Mouse (Mus musculus) myocyte (in vitro differentiated cells): ENCODE results near the gene Lrrk1. TPM values are rescaled to one million over a fixed set of nuclear protein-coding genes. Genes with fewer than 3 reads are reported as not detected.

Experiments
- H3K27me3 ChIP-seq: one replicate; pipeline ENCODE4 v1.6.1; 2011; ENCODE audit not compliant: control insufficient read depth, insufficient read depth, insufficient read length
- H3K36me3 ChIP-seq: one replicate; pipeline ENCODE4 v1.6.1; 2011; ENCODE audit not compliant: control insufficient read depth, insufficient read depth
- H3K4me2 ChIP-seq: one replicate; pipeline ENCODE4 v1.6.1; 2011; ENCODE audit warnings: low read depth, control low read depth
- H3K4me3 ChIP-seq: one replicate; pipeline ENCODE4 v1.5.1; 2011; ENCODE audit warnings: mild to moderate bottlenecking, control low read depth, moderate library complexity
- H3K79me2 ChIP-seq: one replicate; pipeline ENCODE4 v1.6.1; 2011; ENCODE audit not compliant: control insufficient read depth, insufficient read depth
- H3ac ChIP-seq: one replicate; pipeline ENCODE4 v1.6.1; 2011; ENCODE audit not compliant: control insufficient read depth, insufficient read length
- CEBPB ChIP-seq: IDR thresholded peaks from 2 replicates; pipeline ENCODE4 v1.6.1; 2011; ENCODE audit warnings: mild to moderate bottlenecking, moderate library complexity; ENCODE audit not compliant: poor library complexity, insufficient read depth, severe bottlenecking
- E2F4 ChIP-seq: IDR thresholded peaks from one replicate; pipeline ENCODE4 v1.6.1; 2011; ENCODE audit warnings: mild to moderate bottlenecking, control low read depth, moderate library complexity; ENCODE audit not compliant: insufficient read depth
- MAX ChIP-seq: IDR thresholded peaks from one replicate; pipeline ENCODE4 v1.6.1; 2011; ENCODE audit warnings: low read depth, mild to moderate bottlenecking, control low read depth
- MYOD1 ChIP-seq, 3 experiments: IDR thresholded peaks; one replicate each; pipeline ENCODE4 v1.6.1; 2011; ENCODE audit warnings: control low read depth in 2 of 3, low read depth in 2 of 3, mild to moderate bottlenecking in 2 of 3, moderate library complexity in 1 of 3; ENCODE audit not compliant: insufficient read length in 2 of 3, control insufficient read depth in 1 of 3
- MYOG ChIP-seq, 3 experiments: IDR thresholded peaks; one replicate each; pipeline ENCODE4 v1.6.1; 2011; ENCODE audit warnings: control low read depth in 2 of 3, low read depth in 2 of 3, mild to moderate bottlenecking in 2 of 3; ENCODE audit not compliant: insufficient read length in 2 of 3, control insufficient read depth in 1 of 3, insufficient read depth in 1 of 3
- POLR2A ChIP-seq: IDR thresholded peaks from one replicate; pipeline ENCODE4 v1.6.1; 2011; ENCODE audit warnings: low read depth, mild to moderate bottlenecking, control low read depth, moderate library complexity; ENCODE audit not compliant: insufficient read length
- POLR2AphosphoS2 ChIP-seq: IDR thresholded peaks from one replicate; pipeline ENCODE4 v1.6.1; 2011; ENCODE audit warnings: low read depth, control low read depth; ENCODE audit not compliant: insufficient read length
- REST ChIP-seq: IDR thresholded peaks from one replicate; pipeline ENCODE4 v1.6.1; 2011; ENCODE audit warnings: mild to moderate bottlenecking, control low read depth, moderate library complexity; ENCODE audit not compliant: insufficient read depth, insufficient read length
- SRF ChIP-seq: IDR thresholded peaks from one replicate; pipeline ENCODE4 v1.6.1; 2011; ENCODE audit warnings: low read depth; ENCODE audit not compliant: control insufficient read depth, insufficient read length
- TCF12 ChIP-seq: IDR thresholded peaks from one replicate; pipeline ENCODE4 v1.6.1; 2011; ENCODE audit warnings: mild to moderate bottlenecking, control low read depth; ENCODE audit not compliant: poor library complexity, insufficient read depth, severe bottlenecking
- TCF3 ChIP-seq: IDR thresholded peaks from one replicate; pipeline ENCODE4 v1.6.1; 2011; ENCODE audit warnings: low read depth, control low read depth; ENCODE audit not compliant: insufficient read length
- USF1 ChIP-seq: IDR thresholded peaks from one replicate; pipeline ENCODE4 v1.6.1; 2011; ENCODE audit warnings: low read depth, mild to moderate bottlenecking, control low read depth, moderate library complexity
- polyA plus RNA-seq: library from polyadenylated mRNA; unstranded; fragments of >200 nt; fragmentation: generic; extraction: Trizol; gene quantifications from one replicate; pipeline ENCODE4 v1.2.1, GENCODE M21; 2012; ENCODE audit warnings: missing spikeins

Lrrk1 gene
- polyA plus RNA-seq, 1 experiment = 24.8 TPM

DNA sequence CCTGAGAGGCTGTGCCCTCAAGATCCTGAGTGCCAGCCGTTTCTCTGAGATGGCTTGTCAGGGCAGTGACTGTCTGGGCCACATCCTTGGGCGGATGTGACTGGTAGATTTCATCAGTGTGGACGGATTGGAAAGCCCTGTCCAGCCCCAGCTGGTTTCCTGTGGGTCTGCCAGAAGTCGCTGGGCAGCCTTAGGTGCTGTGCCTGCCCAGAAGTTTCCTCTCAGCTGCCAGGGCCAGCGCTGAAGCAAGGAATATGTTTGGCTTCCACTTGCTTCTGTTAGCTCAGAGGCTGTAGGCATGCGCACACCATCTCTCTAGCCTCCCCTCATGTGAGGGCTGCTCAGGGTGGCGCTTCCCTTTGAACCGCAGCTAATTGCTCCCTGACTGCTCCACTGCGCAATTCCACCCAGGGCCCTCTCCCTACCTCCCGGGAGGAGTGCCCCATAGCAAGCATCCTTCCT, 209.0 kb downstream of the Lrrk1 start:
- H3K36me3 ChIP-seq = peaks cover 5% of the 10 kb centered on the region
- no peaks in the 10 kb centered on the region for H3K27me3 ChIP-seq
- peak overlapping the region; percentile 36 for H3K4me2 ChIP-seq
- H3K79me2 ChIP-seq = no peaks in the 10 kb centered on the region
- TF ChIP-seq POLR2AphosphoS2 (peak; percentile 11), TCF3 (no peak), USF1 (no peak), POLR2A (peak; percentile 13), TCF12 (peak; percentile 24), CEBPB (0 out of 2 replicates have a peak, but pooled peaks have one; percentile 42), MYOD1 (IDR thresholded peaks at IDR 0.05; ENCODE audit: control insufficient read depth in 1 of 3, insufficient read length in 2 of 3, low read depth in 2 of 3) (peak in 1 of 3 experiments; percentile 59), SRF (no peak), MYOG (IDR thresholded peaks at IDR 0.05; ENCODE audit: control insufficient read depth in 1 of 3, insufficient read depth in 1 of 3, insufficient read length in 2 of 3, low read depth in 2 of 3) (peak in 1 of 3 experiments; percentile 55)
- no peak overlapping the region for H3ac ChIP-seq
- no peak overlapping the region for H3K4me3 ChIP-seq

- Histone ChIP-seq H3K4me2 (peak overlapping the region; percentile 40), H3K27me3 (no peaks in the 10 kb centered on the region), H3K36me3 (peaks cover 10% of the 10 kb centered on the region), H3ac (no peak overlapping the region), H3K4me3 (no peak overlapping the region), H3K79me2 (no peaks in the 10 kb centered on the region)
- TF ChIP-seq MYOG (IDR thresholded peaks at IDR 0.05; ENCODE audit: control insufficient read depth in 1 of 3, insufficient read depth in 1 of 3, insufficient read length in 2 of 3, low read depth in 2 of 3) = no peak
- TF ChIP-seq TCF3 = no peak
- TF ChIP-seq POLR2A = peak; percentile 13
- TF ChIP-seq E2F4 = no peak
- no peak for TF ChIP-seq REST
- TF ChIP-seq USF1 = no peak
- peak; percentile 85 for TF ChIP-seq SRF
- TF ChIP-seq MYOD1 (IDR thresholded peaks at IDR 0.05; ENCODE audit: control insufficient read depth in 1 of 3, insufficient read length in 2 of 3, low read depth in 2 of 3) = no peak
- no peak for TF ChIP-seq TCF12
- no peak for TF ChIP-seq CEBPB
- TF ChIP-seq MAX = no peak
- peak; percentile 61 for TF ChIP-seq POLR2AphosphoS2
Observed at GRCm38 (mm10) chr7:66178101-66178500, 210.0 kb downstream of the Lrrk1 start.

GRCm38 (mm10) chr7:66176929-66177328, 211.2 kb downstream of the Lrrk1 start:
- Histone ChIP-seq H3K4me2 (no peak overlapping the region), H3K36me3 (peaks cover 10% of the 10 kb centered on the region), H3K27me3 (no peaks in the 10 kb centered on the region), H3K4me3 (no peak overlapping the region), H3K79me2 (no peaks in the 10 kb centered on the region), H3ac (no peak overlapping the region)
- peak in 2 of 3 experiments; percentile 40 to 56 for TF ChIP-seq MYOD1 (IDR thresholded peaks at IDR 0.05; ENCODE audit: control insufficient read depth in 1 of 3, insufficient read length in 2 of 3, low read depth in 2 of 3)
- no peak for TF ChIP-seq POLR2AphosphoS2

Other genes starting within 250 kb of the Lrrk1 start
- not detected for gene Gm10974, start 22.4 kb downstream of the Lrrk1 start, polyA plus RNA-seq
- 2.0 TPM for gene Aldh1a3, start 39.2 kb upstream of the Lrrk1 start, polyA plus RNA-seq